ENCODE assay signal across 27 mouse cellular contexts in genomic region chr2:103919488-103919887, GRCm38 (mm10).
"Had no signal": no experiment of that assay in that cellular context is flagged by ENCODE, and none has a peak within 500 bp of the region (broad histone marks: within the 10 kb centered on the region; RNA-seq: fewer than 3 reads in every experiment).

No protein-coding gene starts in this region.

- H3K4me2 ChIP-seq: heart, embryonic 11.5 days; heart, embryonic 13.5 days; heart, embryonic 15.5 days; hindbrain, embryonic 13.5 days; hindbrain, embryonic 15.5 days; intestine, embryonic 15.5 days; limb, embryonic 12.5 days; liver, embryonic 11.5 days; liver, embryonic 13.5 days; liver, embryonic 15.5 days had no signal

- H3K27me3 ChIP-seq: heart, embryonic 13.5 days; heart, embryonic 15.5 days; hindbrain, embryonic 13.5 days; hindbrain, embryonic 15.5 days; intestine, embryonic 15.5 days; limb, embryonic 12.5 days; liver, embryonic 13.5 days; liver, embryonic 15.5 days had no signal

- H3K9me3 ChIP-seq: heart, embryonic 13.5 days; heart, embryonic 15.5 days; hindbrain, embryonic 13.5 days; hindbrain, embryonic 15.5 days; intestine, embryonic 15.5 days; limb, embryonic 10.5 days; limb, embryonic 12.5 days; liver, embryonic 13.5 days; liver, embryonic 15.5 days had no signal

- H3K36me3 ChIP-seq: heart, embryonic 13.5 days; heart, embryonic 15.5 days; hindbrain, embryonic 13.5 days; hindbrain, embryonic 15.5 days; intestine, embryonic 15.5 days; limb, embryonic 10.5 days; limb, embryonic 12.5 days; liver, embryonic 13.5 days; liver, embryonic 15.5 days had no signal

- H3K9ac ChIP-seq: heart, embryonic 13.5 days; heart, embryonic 15.5 days; hindbrain, embryonic 13.5 days; hindbrain, embryonic 15.5 days; intestine, embryonic 15.5 days; limb, embryonic 12.5 days; liver, embryonic 13.5 days; liver, embryonic 15.5 days had no signal

- H3K4me3 ChIP-seq: heart, adult 2 months; heart, embryonic 13.5 days; heart, embryonic 15.5 days; hindbrain, embryonic 13.5 days; hindbrain, embryonic 15.5 days; intestine, embryonic 15.5 days; layer of hippocampus, adult 2 months; left cerebral cortex, adult 2 months; limb, embryonic 10.5 days; limb, embryonic 12.5 days; liver, embryonic 13.5 days; liver, embryonic 15.5 days had no signal

- H3K27ac ChIP-seq: heart, adult 2 months; heart, embryonic 13.5 days; heart, embryonic 15.5 days; hindbrain, embryonic 13.5 days; hindbrain, embryonic 15.5 days; hindbrain, postnatal 0 days; intestine, embryonic 15.5 days; layer of hippocampus, adult 2 months; left cerebral cortex, adult 2 months; limb, embryonic 10.5 days; limb, embryonic 12.5 days; liver, embryonic 13.5 days; liver, embryonic 15.5 days had no signal

- DNase-seq: gastrocnemius, postnatal 14 days; gastrocnemius, postnatal 36 days; heart, adult 11 months; heart, adult 2 months; heart, postnatal 14 days; heart, postnatal 36 days; kidney, adult 18-20 months; kidney, adult 8-10 months; kidney, postnatal 10 days; kidney, postnatal 25 days; kidney, postnatal 4 days; liver; liver, embryonic 13.5 days had no signal

- ATAC-seq: hindbrain, postnatal 0 days; intestine, embryonic 15.5 days; intestine, postnatal 0 days had no signal

- H3K4me1 ChIP-seq: heart, embryonic 13.5 days; heart, embryonic 15.5 days; hindbrain, embryonic 13.5 days; hindbrain, embryonic 15.5 days; intestine, embryonic 15.5 days; limb, embryonic 10.5 days; limb, embryonic 12.5 days had no signal
